Mouse (Mus musculus) small intestine, adult 2 months (tissue): ENCODE measurements around the gene Sgsm1.

ENCODE experiments used
- CTCF ChIP-seq: fragments of 200-500 bp; IDR thresholded peaks from 2 replicates; pipeline ENCODE4 v1.5.1; 2012; ENCODE audit warnings: low read depth, mild to moderate bottlenecking, control low read depth, inconsistent platforms, low read length, moderate library complexity, mixed read lengths; ENCODE audit not compliant: insufficient replicate concordance, insufficient read length; ENCODE audit errors: extremely low read depth
- POLR2A ChIP-seq: fragments of 200-500 bp; IDR thresholded peaks from 2 replicates; pipeline ENCODE4 v1.6.1; 2012; ENCODE audit warnings: low read depth, mild to moderate bottlenecking, control low read depth, inconsistent platforms, low read length, moderate library complexity

GRCm38 (mm10) chr5:113298826-113299225 lies 11.8 kb downstream of the Sgsm1 start:
- no peak for TF ChIP-seq CTCF
- TF ChIP-seq POLR2A: no peak
